Mouse (Mus musculus) intestine, embryonic 16.5 days (tissue): ENCODE measurements around the gene Gm5725. TPM values are rescaled to one million over a fixed set of nuclear protein-coding genes. Genes with fewer than 3 reads are reported as not detected.
"Not testable (repeated sequence)": the region's sequence is repeated elsewhere in the genome, so short reads cannot be mapped to it uniquely, and the experiment has no call there.

Experiments
- ATAC-seq: fragments of 200-750 bp; cut with Nextera tagmentation; 2 replicates; pipeline ENCODE4 v1.8.0; 2017; ENCODE audit warnings: moderate TSS enrichment, moderate library complexity
- H3K27ac ChIP-seq: fragments of 300-500 bp; sonication (generic); 2 replicates; pipeline ENCODE4 v1.5.1; 2014; ENCODE audit warnings: mild to moderate bottlenecking, low read length
- H3K27me3 ChIP-seq: fragments of 300-500 bp; sonication (generic); replicated peaks from 2 replicates; pipeline ENCODE4 v1.6.1; 2014; ENCODE audit warnings: low read length, control low read depth, mixed read lengths; ENCODE audit not compliant: control insufficient read depth, insufficient read depth
- H3K36me3 ChIP-seq: fragments of 300-500 bp; sonication (generic); 2 replicates; pipeline ENCODE4 v1.6.1; 2014; ENCODE audit warnings: low read length, control low read depth; ENCODE audit not compliant: control insufficient read depth, insufficient read depth
- H3K4me1 ChIP-seq: fragments of 300-500 bp; sonication (generic); 2 replicates; pipeline ENCODE4 v1.6.1; 2014; ENCODE audit warnings: low read length, control low read depth, mixed read lengths; ENCODE audit not compliant: control insufficient read depth, insufficient read depth
- H3K4me2 ChIP-seq: fragments of 300-500 bp; sonication (generic); 2 replicates; pipeline ENCODE4 v1.6.1; 2014; ENCODE audit warnings: low read depth, low read length, control low read depth
- H3K4me3 ChIP-seq: fragments of 300-500 bp; sonication (generic); 2 replicates; pipeline ENCODE4 v1.5.1; 2014; ENCODE audit warnings: mild to moderate bottlenecking, low read length
- H3K9ac ChIP-seq: fragments of 300-500 bp; sonication (generic); 2 replicates; pipeline ENCODE4 v1.6.1; 2014; ENCODE audit warnings: low read depth, low read length
- H3K9me3 ChIP-seq: fragments of 300-500 bp; sonication (generic); 2 replicates; pipeline ENCODE4 v1.6.1; 2016; ENCODE audit warnings: low read length, control low read depth; ENCODE audit not compliant: control insufficient read depth
- WGBS: fragments of 180-500 bp; shearing (Covaris S2); extraction: QIAGEN DNeasy Blood & Tissue Kit; methylation state at CpG from one replicate; pipeline ENCODE4 v1.1.7; 2014; 5-methylcytosine and 5-hydroxymethylcytosine counted together
- polyA plus RNA-seq: library from polyadenylated mRNA; unstranded; fragments of >200 nt; fragmentation: Nextera tagmentation; extraction: Ambion mirVana; gene quantifications from 2 replicates; pipeline ENCODE4 v1.2.1, GENCODE M21; 2015

Gene Gm5725
- polyA plus RNA-seq: not detected in 2 replicates

GRCm38 (mm10) chr7:21844167-21844566 is at the start of gene Gm5725:
Gene Gm5725 (minus strand): TSS chr7:21844267.
- not testable (repeated sequence) for H3K9ac ChIP-seq, H3K36me3 ChIP-seq, H3K4me2 ChIP-seq, H3K27ac ChIP-seq, H3K27me3 ChIP-seq, H3K9me3 ChIP-seq, ATAC-seq, H3K4me3 ChIP-seq, H3K4me1 ChIP-seq
- no CpG with 5 or more reads among the region's 1 CpGs for WGBS

GRCm38 (mm10) chr7:21832051-21832450 is 12.0 kb downstream of the Gm5725 start, which contains the start of gene Vmn1r135:
Gene Vmn1r135 (plus strand): TSS chr7:21832351.
- H3K4me1 ChIP-seq, ATAC-seq, H3K4me3 ChIP-seq, H3K9ac ChIP-seq, H3K4me2 ChIP-seq, H3K27ac ChIP-seq, H3K27me3 ChIP-seq, H3K36me3 ChIP-seq, H3K9me3 ChIP-seq: not testable (repeated sequence)
- no CpG with 5 or more reads among the region's 1 CpGs for WGBS

GRCm38 (mm10) chr7:21796628-21797027 is 47.4 kb downstream of the Gm5725 start, which contains the start of gene Gm4177:
Gene Gm4177 (minus strand): TSS chr7:21796728.
- not testable (repeated sequence) for H3K27ac ChIP-seq, H3K4me3 ChIP-seq, H3K9ac ChIP-seq, H3K4me2 ChIP-seq, H3K27me3 ChIP-seq, H3K9me3 ChIP-seq, H3K4me1 ChIP-seq, H3K36me3 ChIP-seq, ATAC-seq
- no CpG with 5 or more reads among the region's 3 CpGs for WGBS

Other genes starting within 250 kb of the Gm5725 start
- gene Vmn1r132, start 230.2 kb downstream of the Gm5725 start, polyA plus RNA-seq: not detected in 2 replicates
- not detected in 2 replicates for gene Gm4175, start 82.8 kb downstream of the Gm5725 start, polyA plus RNA-seq
- gene Gm4177, start 47.5 kb downstream of the Gm5725 start, polyA plus RNA-seq: not detected in 2 replicates
- gene Vmn1r135, start 11.9 kb downstream of the Gm5725 start, polyA plus RNA-seq: not detected in 2 replicates
- not detected in 2 replicates for gene Gm5891, start 77.0 kb upstream of the Gm5725 start, polyA plus RNA-seq
- gene Vmn1r137, start 150.3 kb upstream of the Gm5725 start, polyA plus RNA-seq: not detected in 2 replicates
- gene Vmn1r138, start 184.6 kb upstream of the Gm5725 start, polyA plus RNA-seq: not detected in 2 replicates
- gene Gm6176, start 212.0 kb upstream of the Gm5725 start, polyA plus RNA-seq: not detected in 2 replicates
- not detected in 2 replicates for gene Vmn1r139, start 224.8 kb upstream of the Gm5725 start, polyA plus RNA-seq